Mouse (Mus musculus) granulocyte monocyte progenitor cell, adult 5-6 weeks (primary cell): ENCODE measurements around the gene Rhot1. TPM values are rescaled to one million over a fixed set of nuclear protein-coding genes. Genes with fewer than 3 reads are reported as not detected.
"Not testable (repeated sequence)": the region's sequence is repeated elsewhere in the genome, so short reads cannot be mapped to it uniquely, and the experiment has no call there.

Experiments used
- ATAC-seq: replicated peaks from 2 replicates; pipeline ENCODE4 v1.8.0; 2016; ENCODE audit warnings: mild to moderate bottlenecking, moderate TSS enrichment, inconsistent platforms; ENCODE audit not compliant: poor library complexity, severe bottlenecking
- total RNA-seq, 2 experiments: library from RNA; stranded (forward) in 1 of 2; stranded (reverse) in 1 of 2; fragments of 200-712, 200-1000 nt in 1 of 2; fragments of >200 nt in 1 of 2; fragmentation: Nextera tagmentation in 1 of 2; gene quantifications; 2 replicates each; pipeline ENCODE4 v1.2.3; 2014 to 2017

Gene Rhot1
- total RNA-seq, 2 experiments from 2014 or later: 44.8 to 49.8 TPM

DNA sequence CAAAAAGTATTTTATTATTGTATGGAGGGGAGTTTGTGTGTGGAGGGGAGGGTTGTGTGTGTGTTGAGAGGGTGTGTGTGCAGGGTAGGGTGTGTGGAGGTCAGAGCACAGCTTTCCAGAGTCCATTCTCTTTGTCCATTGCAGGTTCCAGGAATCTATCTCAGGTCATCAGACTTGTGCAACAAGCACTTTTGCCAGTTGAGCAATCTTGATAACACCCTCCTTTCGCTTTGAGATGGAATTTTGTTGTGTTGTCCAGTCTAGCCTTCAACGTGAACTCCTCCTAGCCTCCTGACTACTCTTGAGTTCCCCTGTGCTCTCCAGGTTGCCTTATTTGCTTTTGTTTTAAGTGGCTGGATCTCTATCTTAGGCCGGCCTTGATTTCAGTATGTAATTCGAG is 18.5 kb upstream of the Rhot1 start:
- ATAC-seq: no peak

DNA sequence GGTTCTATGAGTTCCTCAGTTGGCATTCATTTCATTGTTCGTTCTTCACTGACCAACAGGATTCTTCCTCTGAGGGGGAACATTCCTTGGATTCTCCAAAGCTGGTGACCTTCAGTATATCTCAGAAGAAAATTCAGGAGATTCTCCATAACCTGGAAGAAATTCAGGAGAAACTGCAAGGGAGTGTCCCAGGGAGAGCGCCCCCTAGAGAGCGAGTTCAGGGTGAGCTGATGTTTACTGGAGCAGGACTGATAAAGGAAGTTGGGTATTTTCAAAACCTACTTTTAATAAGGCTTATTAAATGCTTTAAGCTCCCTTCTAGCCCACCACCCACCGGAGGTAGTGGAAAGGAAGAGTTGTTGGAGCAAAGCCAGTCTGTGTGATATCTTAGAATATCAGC is 15.0 kb upstream of the Rhot1 start:
- no peak for ATAC-seq

DNA sequence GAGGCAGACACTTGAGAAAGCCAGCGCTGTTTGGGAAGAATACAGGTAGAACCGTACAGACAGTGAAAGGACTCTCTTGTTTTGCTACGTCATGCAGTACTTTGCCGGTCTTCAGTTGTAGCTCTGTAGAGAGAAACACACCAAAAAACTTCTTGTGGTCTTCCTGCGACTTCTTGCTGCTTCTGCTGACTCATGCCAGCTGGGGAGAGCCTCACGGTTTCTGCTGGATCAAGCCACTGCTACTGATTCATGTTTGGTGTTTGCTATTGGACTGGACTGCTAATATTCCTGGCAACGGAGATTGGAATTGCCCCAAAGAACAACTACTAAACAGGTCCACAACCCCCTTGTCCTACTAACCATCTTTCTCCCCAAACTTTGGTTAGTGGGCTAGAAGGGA is 12.5 kb upstream of the Rhot1 start:
- no peak for ATAC-seq

DNA sequence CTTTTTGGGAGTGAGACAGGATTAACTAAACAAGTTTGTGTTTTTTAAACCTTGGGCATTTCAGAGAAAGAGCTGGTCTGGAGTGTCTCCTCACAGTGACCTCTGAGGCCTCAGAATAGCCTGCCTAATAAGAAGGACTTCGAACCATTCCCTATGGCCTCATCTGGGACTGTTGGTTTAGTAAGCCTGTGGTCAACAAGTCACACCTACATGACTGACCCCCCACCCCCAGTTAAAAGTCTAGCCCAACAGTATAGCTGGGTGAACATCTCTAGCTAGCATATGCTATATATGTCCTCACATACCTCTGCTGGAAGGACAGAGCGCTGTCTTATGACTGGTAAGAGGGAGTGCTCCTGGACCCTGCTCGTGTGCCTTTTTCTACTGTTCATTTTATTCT is 9.5 kb upstream of the Rhot1 start:
- no peak for ATAC-seq

DNA sequence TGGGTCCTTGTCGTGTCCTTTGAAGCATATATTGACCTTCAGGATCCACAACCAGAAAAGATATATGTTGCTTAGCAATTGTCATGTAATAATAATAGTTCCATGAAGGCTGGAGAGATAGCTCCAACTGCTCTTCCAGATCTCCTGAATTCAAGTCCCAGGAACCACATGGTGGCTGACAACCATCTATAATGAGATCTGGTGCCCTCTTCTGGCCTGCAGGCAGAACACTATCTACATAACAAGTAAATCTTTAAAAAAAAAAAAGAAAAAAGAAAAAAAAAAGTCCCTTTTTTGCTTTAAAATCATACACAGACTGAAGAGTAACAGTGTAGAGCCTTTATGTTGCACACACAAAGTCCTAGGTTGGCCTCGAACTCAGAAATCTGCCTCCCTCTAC is 9.0 kb upstream of the Rhot1 start:
- ATAC-seq: no peak

DNA sequence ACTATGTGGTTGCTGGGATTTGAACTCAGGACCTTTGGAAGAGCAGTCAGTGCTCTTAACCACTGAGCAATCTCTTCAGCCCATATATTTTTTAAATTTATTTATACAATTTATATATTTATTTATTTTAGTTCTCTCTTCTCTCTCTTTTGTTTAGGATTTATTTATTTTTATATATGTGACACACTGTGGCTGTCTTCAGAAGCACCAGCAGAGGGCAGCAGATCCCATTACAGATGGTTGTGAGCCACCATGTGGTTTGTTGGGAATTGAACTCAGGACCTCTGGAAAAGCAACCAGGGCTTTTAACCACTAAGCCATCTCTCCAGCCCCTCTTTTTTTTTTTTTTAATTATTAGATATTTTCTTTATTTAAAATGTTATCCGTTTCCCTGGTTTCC is 8.5 kb upstream of the Rhot1 start:
- ATAC-seq: no peak

DNA sequence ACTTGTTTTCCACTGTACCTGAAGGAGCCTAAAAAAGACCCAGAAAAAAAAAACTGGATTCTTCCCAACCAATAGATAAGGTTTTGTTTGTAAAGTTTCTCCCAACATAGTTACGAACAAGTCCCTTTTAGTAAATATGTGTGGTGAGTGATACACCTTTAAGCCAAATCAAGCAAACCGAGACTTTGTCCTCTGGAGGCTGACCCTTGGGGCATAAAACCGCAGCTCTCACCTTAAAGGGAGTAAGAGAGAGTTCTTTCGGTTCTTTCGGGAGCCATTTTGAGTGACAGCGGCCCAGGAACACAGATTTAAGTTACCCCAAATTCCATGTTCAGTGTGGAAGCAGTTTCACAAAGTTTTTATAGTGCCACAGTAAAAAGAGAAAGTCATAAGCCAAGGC is 6.5 kb upstream of the Rhot1 start:
- no peak for ATAC-seq

DNA sequence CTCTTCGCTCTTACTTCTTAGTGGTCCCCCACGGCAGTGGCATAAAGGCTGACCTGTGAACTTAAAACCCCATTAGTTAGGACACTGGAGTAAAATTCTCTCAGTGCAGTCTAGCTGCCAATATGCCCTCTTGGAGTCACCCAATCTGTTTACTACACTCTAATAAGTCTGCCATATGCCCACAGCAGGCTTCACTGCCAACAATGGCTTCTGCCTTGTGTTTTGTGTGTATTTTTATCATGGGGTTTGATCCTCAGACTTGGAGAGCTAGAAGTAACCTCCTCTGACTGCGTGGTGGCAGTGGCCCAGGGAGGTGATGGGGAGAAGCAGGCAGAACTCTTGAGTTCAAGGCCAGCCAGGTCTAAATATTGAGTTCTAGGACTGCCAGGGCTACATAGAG is 4.8 kb upstream of the Rhot1 start:
- no peak for ATAC-seq

DNA sequence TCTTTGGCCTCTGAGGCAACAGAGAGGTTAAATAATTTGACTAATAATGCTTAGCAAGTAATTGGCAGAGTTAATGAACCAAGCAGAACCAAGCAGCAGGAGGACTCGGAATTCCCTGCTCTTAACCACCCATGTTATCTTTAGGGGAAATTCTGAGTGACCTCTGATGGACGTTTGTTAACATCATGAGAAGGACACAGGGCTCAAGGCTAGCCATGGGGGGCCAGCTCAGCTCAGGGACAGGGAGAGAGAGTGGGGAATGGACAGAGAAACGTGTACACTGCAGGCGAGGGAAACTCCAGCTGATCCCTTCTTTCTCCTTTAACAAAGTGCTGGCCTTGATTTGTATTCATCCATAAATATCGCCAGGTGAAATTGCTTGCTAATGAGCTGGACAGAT is 3.9 kb upstream of the Rhot1 start:
- ATAC-seq: no peak

DNA sequence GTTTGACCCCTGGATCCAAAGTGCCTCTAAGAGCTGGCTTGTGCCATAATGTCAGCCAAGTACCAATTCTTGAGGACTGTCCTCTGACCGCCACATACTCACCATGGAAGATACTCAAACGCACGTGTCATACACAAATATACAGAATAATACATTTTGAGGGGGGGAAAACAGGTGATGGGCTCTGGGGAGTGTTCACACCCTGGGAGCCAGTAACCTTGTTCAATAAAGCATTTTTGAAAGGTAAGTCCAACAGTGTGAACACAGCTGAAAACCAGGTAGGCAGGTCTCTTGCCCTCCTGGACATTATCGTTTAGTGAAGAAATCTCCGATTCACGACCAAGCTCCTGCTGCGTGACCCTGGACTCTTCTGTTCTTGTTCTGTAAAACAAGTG is 357 bp upstream of the Rhot1 start:
- ATAC-seq: no peak

DNA sequence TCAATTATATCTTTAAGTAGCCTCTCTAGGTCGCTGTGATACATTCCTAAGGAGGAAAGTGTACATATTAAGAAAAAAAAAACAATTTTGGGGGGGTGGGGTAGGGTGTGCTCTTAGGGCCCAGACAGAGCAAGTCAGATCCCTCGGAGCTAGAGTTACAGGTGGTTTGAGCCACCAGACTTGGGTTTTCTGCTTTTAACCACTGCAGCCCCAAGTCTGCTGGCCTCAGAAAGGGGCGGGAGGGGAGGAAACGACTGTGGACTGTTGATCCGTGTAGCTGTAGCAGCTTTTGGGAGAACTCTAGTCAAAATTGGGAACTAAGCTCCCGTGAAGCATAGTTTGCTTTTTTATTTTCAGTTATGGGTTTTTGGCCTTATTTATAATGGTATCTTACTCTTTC is 1.5 kb downstream of the Rhot1 start:
- ATAC-seq: peak; percentile 26; the same call in 1 of the 2 replicates

DNA sequence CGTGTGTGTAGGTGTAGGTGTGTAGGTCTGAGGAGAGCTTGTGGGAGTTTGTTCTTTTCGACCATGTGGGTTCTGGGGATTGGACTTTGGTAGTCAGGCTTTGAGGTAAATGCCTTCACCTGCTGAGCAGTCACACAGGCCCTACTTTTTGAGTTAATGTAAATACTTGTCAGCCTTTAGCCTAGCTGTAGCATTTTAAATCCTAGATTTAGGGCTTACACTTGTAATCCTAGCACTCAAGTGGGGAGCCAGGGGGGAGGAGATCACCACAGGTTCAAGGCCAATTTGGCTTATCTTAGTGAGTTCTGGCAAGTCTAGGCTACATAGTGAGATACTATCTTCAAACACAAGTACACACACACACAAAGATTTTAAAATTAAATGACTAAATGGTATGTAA is 3.5 kb downstream of the Rhot1 start:
- no peak for ATAC-seq

DNA sequence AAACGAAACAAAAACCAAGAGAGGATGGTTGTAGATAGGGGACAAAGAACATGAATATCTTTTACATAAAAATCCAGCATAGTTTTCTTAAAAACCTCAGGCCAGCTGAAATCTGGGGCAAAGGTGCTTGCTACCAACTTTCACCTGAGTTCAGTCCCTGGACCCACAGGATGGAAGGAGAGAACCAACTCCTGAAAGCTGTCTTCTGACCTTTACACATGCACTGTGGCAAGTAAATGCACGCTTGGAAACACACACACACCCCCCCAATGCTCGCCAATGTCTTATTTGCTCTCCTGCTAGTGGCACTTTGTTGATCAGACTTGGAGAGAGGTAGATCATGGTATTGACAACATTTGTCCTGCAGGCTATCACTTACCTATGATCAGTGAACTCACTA is 6.5 kb downstream of the Rhot1 start:
- ATAC-seq: no peak

DNA sequence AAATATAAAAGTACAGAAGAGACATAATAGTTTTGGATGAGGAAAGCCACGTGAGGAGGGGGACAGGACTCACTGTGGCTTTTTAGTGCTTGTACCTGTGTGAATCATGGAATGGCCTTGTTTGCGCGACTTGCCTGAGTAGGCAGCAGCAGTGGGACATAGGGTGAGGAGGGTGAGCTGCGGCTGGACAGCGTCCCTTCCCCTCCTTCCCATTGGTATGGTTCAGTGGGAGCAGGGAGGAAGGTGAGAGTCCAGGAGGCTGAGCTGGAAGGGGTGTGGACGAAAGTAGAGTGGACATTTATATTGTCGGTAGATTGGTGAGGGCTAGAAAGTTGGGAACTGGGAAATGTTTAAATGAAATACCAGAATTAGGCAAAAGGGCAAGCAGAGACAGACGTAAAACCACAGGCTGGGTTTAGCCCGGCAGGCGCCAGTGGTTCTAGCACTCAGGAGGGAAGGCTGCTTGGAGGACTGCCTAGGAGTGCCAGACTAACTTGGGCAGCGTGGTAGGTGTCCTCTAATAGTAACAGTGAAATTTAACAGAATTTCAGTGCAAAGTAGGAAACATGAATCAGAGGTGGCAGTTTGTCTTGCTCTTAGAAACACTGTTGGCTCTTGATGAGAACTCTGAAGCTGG is 10.0 kb downstream of the Rhot1 start:
- ATAC-seq: no peak

DNA sequence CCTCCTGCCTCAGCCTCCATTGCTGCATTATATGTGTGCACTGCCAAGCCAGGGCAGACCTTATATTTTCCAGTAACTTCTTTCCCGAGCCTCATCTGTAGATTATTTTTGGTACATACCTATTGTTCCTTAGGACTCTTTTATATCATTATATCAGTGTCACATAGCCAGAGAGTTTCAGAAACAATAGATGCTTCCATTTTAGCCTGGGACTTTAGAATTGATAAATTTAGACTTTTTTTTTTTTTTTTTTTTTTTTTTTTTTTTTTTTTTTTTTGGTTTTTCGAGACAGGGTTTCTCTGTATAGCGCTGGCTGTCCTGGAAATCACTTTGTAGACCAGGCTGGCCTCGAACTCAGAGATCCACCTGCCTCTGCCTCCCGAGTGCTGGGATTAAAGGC is 21.2 kb downstream of the Rhot1 start:
- not testable (repeated sequence) for ATAC-seq

DNA sequence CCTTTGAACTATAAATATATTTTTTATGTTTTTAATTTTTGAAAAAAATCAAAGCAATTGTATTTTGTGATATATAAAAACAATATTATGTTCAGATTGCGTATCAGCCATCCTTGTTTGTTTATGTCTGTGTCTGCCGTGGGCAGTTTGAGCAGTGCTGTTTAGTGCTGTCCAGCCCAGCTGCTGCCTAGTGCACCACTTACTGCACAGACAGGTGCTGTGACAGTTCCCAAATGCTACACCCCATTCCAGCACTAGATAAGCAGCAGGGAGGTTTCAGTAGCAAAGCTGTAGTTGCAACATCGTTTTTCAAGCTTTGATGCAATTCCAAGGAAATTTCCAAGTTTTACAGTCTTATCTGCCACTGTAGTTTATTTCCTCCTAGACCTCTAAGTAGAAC is 28.5 kb downstream of the Rhot1 start:
- ATAC-seq: no peak

DNA sequence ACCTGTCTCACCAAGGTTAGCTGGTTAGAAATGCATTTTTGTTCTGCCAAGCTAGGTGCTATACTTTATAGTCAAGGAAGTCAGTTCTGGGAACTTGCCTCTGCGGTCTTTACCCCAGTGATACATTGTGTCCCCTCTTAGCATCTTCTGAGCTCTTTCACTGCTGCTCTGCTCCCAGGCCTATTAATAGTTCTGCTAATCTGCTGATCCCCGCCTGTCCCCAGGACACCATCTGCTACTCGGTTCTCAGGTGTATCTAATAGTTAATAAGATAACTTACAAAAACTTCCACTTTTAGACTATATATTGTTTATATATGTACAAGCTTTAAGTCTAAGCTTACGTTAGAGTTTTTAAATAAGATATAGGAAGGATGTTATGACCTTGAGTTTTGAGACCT is 29.5 kb downstream of the Rhot1 start:
- no peak for ATAC-seq

DNA sequence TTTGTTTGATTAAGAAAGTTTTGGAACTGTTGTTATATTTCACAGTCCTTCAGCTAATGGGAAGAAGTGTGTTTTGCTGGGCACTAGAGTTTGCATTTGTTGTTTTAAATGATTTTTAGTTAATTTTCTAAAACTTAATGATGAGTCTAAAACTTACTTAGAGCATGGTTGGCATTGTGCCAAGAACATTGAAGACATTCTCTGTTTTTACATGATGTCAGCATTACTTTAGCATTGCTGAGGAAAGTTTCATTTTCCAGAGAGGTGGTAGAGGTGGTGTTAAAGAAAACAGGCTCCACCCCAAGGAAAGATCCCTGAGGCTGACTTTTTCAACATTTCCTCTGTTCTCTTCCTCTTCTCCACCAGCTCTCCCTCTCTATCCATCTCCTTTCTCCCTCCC is 38.2 kb downstream of the Rhot1 start:
- no peak for ATAC-seq

DNA sequence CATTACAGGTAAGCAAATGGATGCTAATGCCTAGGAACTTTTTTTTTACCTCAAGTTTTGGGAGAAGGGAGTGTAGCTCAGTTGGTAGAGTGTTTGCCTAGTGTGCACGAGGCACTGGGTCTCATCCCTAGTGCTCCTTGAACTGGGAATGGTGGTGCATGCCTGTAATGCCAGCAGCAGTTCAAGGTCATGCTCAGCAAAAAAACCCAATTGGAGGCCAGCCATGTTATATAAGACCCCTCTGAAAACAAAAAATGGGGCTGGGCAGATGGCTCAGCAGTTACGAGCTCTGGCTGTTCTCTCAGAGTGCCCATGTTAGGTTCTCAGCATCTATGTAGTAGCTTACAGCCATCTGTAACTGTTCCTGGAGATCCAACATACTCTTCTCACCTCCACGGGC is 39.7 kb downstream of the Rhot1 start:
- ATAC-seq: no peak

DNA sequence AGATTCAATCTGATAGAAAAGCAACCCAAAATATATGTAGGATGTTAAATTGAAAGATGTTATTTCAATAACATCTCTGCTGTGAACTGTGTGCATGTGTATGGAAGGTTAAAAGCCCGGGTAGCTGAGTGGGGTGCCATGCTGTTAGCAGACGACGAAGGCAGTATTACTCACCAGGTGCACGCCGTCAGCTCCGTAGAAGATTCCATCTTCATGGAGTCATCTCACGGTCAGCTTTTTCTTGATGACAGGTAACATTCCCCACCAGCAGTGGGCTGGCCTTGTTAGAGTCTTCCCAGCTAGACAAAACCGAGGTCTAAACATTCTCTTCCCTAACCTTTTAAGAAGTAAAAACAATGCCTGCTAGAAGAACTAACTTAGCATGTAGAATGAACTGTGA is 55.3 kb downstream of the Rhot1 start:
- ATAC-seq: no peak

DNA sequence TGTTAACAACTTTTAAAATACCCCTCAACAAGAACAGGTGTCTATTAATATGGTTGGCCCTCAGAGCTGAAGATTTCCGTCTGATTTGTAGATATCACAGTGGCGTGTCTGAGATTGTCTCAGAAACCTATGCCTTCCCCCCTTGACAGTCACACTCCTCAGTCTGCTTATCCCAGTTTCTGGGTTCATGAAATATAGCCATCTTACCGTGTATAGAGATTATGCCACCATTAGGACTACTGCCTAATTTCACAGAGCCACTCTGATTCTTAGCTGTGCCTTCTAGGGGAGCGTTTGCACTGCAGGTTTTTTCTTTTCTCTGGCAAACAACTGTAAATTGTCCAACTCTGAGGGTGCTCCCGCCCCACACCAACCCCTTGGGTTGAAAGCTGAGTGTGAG is 62.3 kb downstream of the Rhot1 start:
- no peak for ATAC-seq

DNA sequence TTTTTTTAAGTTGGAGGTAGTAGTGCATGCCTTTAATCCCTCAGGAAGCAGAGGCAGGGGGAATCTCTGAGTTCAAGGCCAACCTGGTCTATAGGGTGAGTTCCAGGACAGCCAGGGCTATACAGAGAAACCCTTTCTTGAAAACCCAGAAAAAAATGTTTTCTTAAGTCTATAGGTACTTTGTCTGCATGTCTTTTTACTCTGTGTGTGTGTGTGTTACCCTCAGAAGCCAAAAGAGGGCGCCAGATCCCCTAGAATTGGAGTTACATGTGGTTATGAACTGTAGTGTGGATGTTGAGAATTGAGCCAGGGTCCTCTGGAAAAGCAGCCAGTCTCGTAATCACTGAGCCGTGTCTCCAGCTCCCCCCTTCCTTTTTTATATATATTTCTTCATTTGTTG is 66.2 kb downstream of the Rhot1 start:
- ATAC-seq: no peak

DNA sequence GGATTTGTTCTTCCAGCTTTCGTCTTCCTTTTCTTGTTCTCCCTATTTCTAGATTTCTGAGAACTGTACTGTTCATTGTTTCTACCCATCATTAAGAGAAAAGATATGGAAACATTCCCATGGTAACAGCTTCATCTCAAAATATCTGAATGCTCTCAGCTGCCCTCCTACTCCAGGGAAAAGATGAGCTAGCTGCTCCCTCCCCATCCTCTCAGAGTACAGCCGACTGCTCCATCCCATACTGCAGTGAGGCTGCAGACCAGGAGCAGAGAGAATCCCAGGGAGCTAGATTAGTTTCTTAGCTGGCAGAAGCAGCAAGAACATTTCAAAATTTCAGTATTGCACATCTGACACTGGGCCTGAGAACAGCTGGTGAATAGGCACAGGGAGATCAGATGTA is 69.2 kb downstream of the Rhot1 start:
- no peak for ATAC-seq
